Mouse (Mus musculus) spleen, adult 2 months (tissue): ENCODE results near the gene Sbno2.

Experiments
- CTCF ChIP-seq: fragments of 200-500 bp; IDR thresholded peaks from 2 replicates; pipeline ENCODE4 v1.5.1; 2011; ENCODE audit warnings: mild to moderate bottlenecking, inconsistent platforms; ENCODE audit not compliant: insufficient read depth, insufficient read length, insufficient replicate concordance; ENCODE audit errors: extremely low read depth
- POLR2A ChIP-seq: fragments of 200-500 bp; IDR thresholded peaks from 2 replicates; pipeline ENCODE4 v1.6.1; 2011; ENCODE audit warnings: low read depth, low read length, inconsistent platforms

DNA sequence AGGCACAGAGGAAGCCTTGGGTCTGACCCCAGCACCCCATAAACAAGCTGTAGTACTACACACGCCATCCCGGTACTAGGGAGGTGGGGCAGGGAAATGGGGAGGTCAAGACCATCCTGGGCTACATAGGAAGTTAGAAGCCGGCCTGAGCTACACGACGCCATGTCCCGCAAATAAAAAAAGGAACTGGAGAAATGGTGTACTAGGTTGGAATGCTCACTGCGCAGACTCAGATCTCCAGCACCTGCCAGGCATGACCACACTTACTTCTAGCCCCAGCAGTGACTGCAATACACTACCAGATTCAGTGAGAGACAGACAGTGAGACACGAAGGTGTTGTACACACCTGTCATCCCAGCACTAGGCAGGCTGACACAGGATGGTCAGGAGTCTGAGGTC, 17.9 kb downstream of the Sbno2 start:
- TF ChIP-seq POLR2A (no peak), CTCF (no peak)
